Mouse (Mus musculus) lung, postnatal 0 days (tissue): ENCODE measurements around the gene Cables2. TPM values are rescaled to one million over a fixed set of nuclear protein-coding genes. Genes with fewer than 3 reads are reported as not detected.
A peak's percentile ranks its signal among the peaks of the same experiment; 100 is the strongest.

Experiments
- ATAC-seq: fragments of 200-750 bp; cut with Nextera tagmentation; 2 replicates; pipeline ENCODE4 v1.8.0; 2017; ENCODE audit warnings: moderate library complexity
- DNase-seq: peaks from one replicate; pipeline ENCODE4 v3.0.0-alpha.2; 2016; ENCODE audit warnings: low spot score
- H3K27ac ChIP-seq: fragments of 300-500 bp; sonication (generic); 2 replicates; pipeline ENCODE4 v1.5.1; 2014; ENCODE audit warnings: antibody characterized with exemption, mild to moderate bottlenecking, low read length, mixed read lengths
- H3K27me3 ChIP-seq: fragments of 300-500 bp; sonication (generic); replicated peaks from 2 replicates; pipeline ENCODE4 v1.6.1; 2014; ENCODE audit warnings: low read length, mixed read lengths; ENCODE audit not compliant: insufficient read depth
- H3K36me3 ChIP-seq: fragments of 300-500 bp; sonication (generic); 2 replicates; pipeline ENCODE4 v1.6.1; 2014; ENCODE audit warnings: low read length, mixed read lengths; ENCODE audit not compliant: insufficient read depth
- H3K4me1 ChIP-seq: fragments of 300-500 bp; sonication (generic); 2 replicates; pipeline ENCODE4 v1.6.1; 2014; ENCODE audit warnings: antibody characterized with exemption, low read depth, low read length, mixed read lengths; ENCODE audit not compliant: insufficient read depth
- H3K4me2 ChIP-seq: fragments of 300-500 bp; sonication (generic); replicated peaks from 2 replicates; pipeline ENCODE4 v1.6.1; 2014; ENCODE audit warnings: low read depth, mild to moderate bottlenecking, low read length, moderate library complexity, mixed read lengths
- H3K4me3 ChIP-seq: fragments of 300-500 bp; sonication (generic); 2 replicates; pipeline ENCODE4 v1.5.1; 2014; ENCODE audit warnings: low read depth, low read length
- H3K9ac ChIP-seq: fragments of 300-500 bp; sonication (generic); replicated peaks from 2 replicates; pipeline ENCODE4 v1.6.1; 2014; ENCODE audit warnings: low read depth, mild to moderate bottlenecking
- H3K9me3 ChIP-seq: fragments of 300-500 bp; sonication (generic); 2 replicates; pipeline ENCODE4 v1.6.1; 2016; ENCODE audit warnings: low read length, mixed read lengths
- CTCF ChIP-seq: IDR thresholded peaks from 2 replicates; pipeline ENCODE4 v1.5.1; 2016; ENCODE audit warnings: antibody characterized with exemption, mild to moderate bottlenecking
- EP300 ChIP-seq: IDR thresholded peaks from 2 replicates; pipeline ENCODE4 v1.6.1; 2016; ENCODE audit warnings: antibody characterized with exemption, mild to moderate bottlenecking, control low read depth
- WGBS: fragments of 180-500 bp; shearing (Covaris S2); extraction: QIAGEN DNeasy Blood & Tissue Kit; methylation state at CpG from one replicate; pipeline ENCODE4 v1.1.7; 2014; 5-methylcytosine and 5-hydroxymethylcytosine counted together
- polyA plus RNA-seq: library from polyadenylated mRNA; unstranded; fragments of >200 nt; fragmentation: Nextera tagmentation; extraction: Ambion mirVana; gene quantifications from 2 replicates; pipeline ENCODE4 v1.2.1, GENCODE M21; 2015

Cables2 gene
- polyA plus RNA-seq, 1 experiment from 2014 or later: 15.5 TPM

- DNase-seq: peak; percentile 87
- H3K4me1 ChIP-seq: peaks cover 6% of the 10 kb centered on the region; the same call in 1 of the 2 replicates
- TF ChIP-seq CTCF (no peak), EP300 (no peak; the same call in 1 of the 2 replicates)
- H3K9ac ChIP-seq: no peak within 1 kb of the TSS
- peak; percentile 77 for ATAC-seq
- WGBS: 47% methylated on average over 16 of the region's 16 CpGs
- H3K4me2 ChIP-seq: peak within 1 kb of the TSS; percentile 38
- H3K9me3 ChIP-seq: no peaks in the 10 kb centered on the region
- no peak within 1 kb of the TSS for H3K4me3 ChIP-seq
- no peaks in the 10 kb centered on the region for H3K27me3 ChIP-seq
- peak within 1 kb of the TSS; percentile 47; the same call in 1 of the 2 replicates for H3K27ac ChIP-seq
- H3K36me3 ChIP-seq: no peaks in the 10 kb centered on the region
These were observed 16.3 kb upstream of the Cables2 start, which contains the start of gene Rbbp8nl for GRCm38 (mm10) chr2:180289440-180290108. Gene Rbbp8nl (minus strand): TSS chr2:180289879.

GRCm38 (mm10) chr2:180288966-180289365 lies 15.7 kb upstream of the Cables2 start:
- Histone ChIP-seq H3K9ac (no peak overlapping the region), H3K27me3 (no peaks in the 10 kb centered on the region), H3K4me1 (peaks cover 6% of the 10 kb centered on the region; the same call in 1 of the 2 replicates), H3K9me3 (no peaks in the 10 kb centered on the region), H3K4me3 (no peak overlapping the region), H3K4me2 (peak overlapping the region; percentile 38; the same call in 1 of the 2 replicates), H3K36me3 (no peaks in the 10 kb centered on the region), H3K27ac (peak overlapping the region; percentile 47; the same call in 1 of the 2 replicates)
- ATAC-seq: no peak
- 39% methylated on average over 11 of the region's 11 CpGs for WGBS
- TF ChIP-seq EP300: no peak
- TF ChIP-seq CTCF: no peak
- no peak for DNase-seq

- Histone ChIP-seq H3K27ac (no peak overlapping the region), H3K36me3 (no peaks in the 10 kb centered on the region), H3K9ac (no peak overlapping the region), H3K4me3 (no peak overlapping the region), H3K4me2 (no peak overlapping the region), H3K27me3 (no peaks in the 10 kb centered on the region), H3K4me1 (peaks cover 7% of the 10 kb centered on the region; the same call in 1 of the 2 replicates), H3K9me3 (no peaks in the 10 kb centered on the region)
- DNase-seq (no peak), ATAC-seq (no peak)
- WGBS: 82% methylated on average over 8 of the region's 8 CpGs
- TF ChIP-seq EP300: no peak
- TF ChIP-seq CTCF: no peak
These were observed 6.0 kb upstream of the Cables2 start for GRCm38 (mm10) chr2:180279321-180279720.

GRCm38 (mm10) chr2:180277773-180278320 lies 4.6 kb upstream of the Cables2 start:
- no peaks in the 10 kb centered on the region for H3K9me3 ChIP-seq
- H3K4me3 ChIP-seq: no peak overlapping the region
- ATAC-seq (no peak), DNase-seq (no peak)
- H3K4me2 ChIP-seq: no peak overlapping the region
- no peak overlapping the region for H3K9ac ChIP-seq
- 59% methylated on average over 8 of the region's 8 CpGs for WGBS
- no peaks in the 10 kb centered on the region for H3K36me3 ChIP-seq
- TF ChIP-seq CTCF: no peak
- TF ChIP-seq EP300: no peak
- no peaks in the 10 kb centered on the region for H3K27me3 ChIP-seq
- no peak overlapping the region for H3K27ac ChIP-seq
- peaks cover 12% of the 10 kb centered on the region; the same call in 1 of the 2 replicates for H3K4me1 ChIP-seq

DNA sequence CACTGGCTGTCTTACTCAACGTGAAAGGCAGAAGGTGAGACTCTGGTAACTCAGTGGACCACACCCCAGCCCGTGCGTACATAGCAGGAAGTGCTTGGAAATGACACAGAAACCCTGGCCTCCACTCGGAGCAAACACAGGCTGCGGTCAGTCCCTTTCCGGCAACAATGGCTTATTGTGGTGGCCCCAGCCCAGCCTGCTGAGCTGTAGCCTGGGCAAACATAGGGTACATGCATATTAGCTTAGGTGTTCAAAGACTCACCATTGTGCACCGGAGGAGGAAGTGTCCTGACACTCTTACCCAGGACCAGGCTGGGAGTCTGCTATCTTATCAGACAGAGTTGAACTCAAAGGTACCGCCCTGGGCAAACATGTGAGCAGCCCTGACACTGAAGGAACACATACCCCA lies 3.6 kb upstream of the Cables2 start:
- ATAC-seq (peak; percentile 2; the same call in 1 of the 2 replicates), DNase-seq (peak; percentile 81)
- 0 out of 2 replicates have a peak overlapping the region, but pooled peaks have one; percentile 2 for H3K4me2 ChIP-seq
- no peaks in the 10 kb centered on the region for H3K9me3 ChIP-seq
- H3K27ac ChIP-seq: peak overlapping the region; percentile 21
- H3K36me3 ChIP-seq: no peaks in the 10 kb centered on the region
- no peak overlapping the region for H3K9ac ChIP-seq
- no peaks in the 10 kb centered on the region for H3K27me3 ChIP-seq
- no peak for TF ChIP-seq CTCF
- no peak for TF ChIP-seq EP300
- WGBS: 23% methylated on average over 8 of the region's 8 CpGs
- H3K4me1 ChIP-seq: peaks cover 18% of the 10 kb centered on the region; the same call in 1 of the 2 replicates
- no peak overlapping the region for H3K4me3 ChIP-seq

DNA sequence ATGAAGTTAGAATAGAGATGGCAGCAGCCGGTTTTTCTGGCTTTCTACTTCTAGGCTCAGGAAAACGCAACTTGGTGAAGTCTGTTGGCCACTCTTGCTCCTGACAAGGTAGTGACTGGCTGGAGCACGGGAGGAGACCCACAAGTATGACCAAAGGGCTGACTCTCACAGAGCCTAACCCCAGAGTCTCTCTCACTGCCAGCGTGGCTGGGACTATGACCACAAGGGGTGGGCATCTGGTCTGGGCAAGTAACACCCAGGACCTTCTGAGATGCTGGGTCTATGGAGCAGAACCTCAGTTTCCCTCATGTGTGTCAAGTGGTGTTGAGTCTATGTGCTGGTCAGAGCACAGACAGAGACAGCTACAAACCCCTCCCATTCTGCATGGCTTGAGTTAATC lies 3.1 kb upstream of the Cables2 start:
- H3K4me2 ChIP-seq: peak overlapping the region; percentile 8; the same call in 1 of the 2 replicates
- H3K9me3 ChIP-seq: no peaks in the 10 kb centered on the region
- ATAC-seq: no peak
- no peak for DNase-seq
- H3K4me1 ChIP-seq: peaks cover 21% of the 10 kb centered on the region; the same call in 1 of the 2 replicates
- H3K9ac ChIP-seq: no peak overlapping the region
- no peaks in the 10 kb centered on the region for H3K27me3 ChIP-seq
- 19% methylated on average over 4 of the region's 4 CpGs for WGBS
- H3K36me3 ChIP-seq: no peaks in the 10 kb centered on the region
- peak overlapping the region; percentile 21; the same call in 1 of the 2 replicates for H3K27ac ChIP-seq
- TF ChIP-seq EP300: no peak
- TF ChIP-seq CTCF: no peak
- H3K4me3 ChIP-seq: no peak overlapping the region
